Mouse (Mus musculus): ENCODE measurements around the gene Mroh9.

The Mroh9 gene

GRCm38 (mm10) chr1:163085570-163085969, at the start of gene Mroh9:
Mroh9 (minus strand) TSS chr1:163085670.
- DNase-seq: no peak

GRCm38 (mm10) chr1:163129976-163130375, 44.5 kb upstream of the Mroh9 start:
- no peak for DNase-seq

GRCm38 (mm10) chr1:163129129-163129900, 43.8 kb upstream of the Mroh9 start:
- no peak for DNase-seq

- no peak for DNase-seq
Observed at GRCm38 (mm10) chr1:163126175-163126881, 40.9 kb upstream of the Mroh9 start.

GRCm38 (mm10) chr1:163122414-163122813, 36.9 kb upstream of the Mroh9 start:
- DNase-seq: no peak

GRCm38 (mm10) chr1:163113461-163114174, 28.1 kb upstream of the Mroh9 start:
- no peak for DNase-seq

- DNase-seq: no peak
Observed at GRCm38 (mm10) chr1:163112482-163113164, 27.2 kb upstream of the Mroh9 start.

- DNase-seq: no peak
Observed at GRCm38 (mm10) chr1:163104960-163105359, 19.5 kb upstream of the Mroh9 start.

- DNase-seq: peak; percentile 4 to 33
Observed at GRCm38 (mm10) chr1:163091438-163092155, 6.1 kb upstream of the Mroh9 start.

GRCm38 (mm10) chr1:163070502-163070901, 15.0 kb downstream of the Mroh9 start:
- peak; percentile 59 to 70 for DNase-seq

GRCm38 (mm10) chr1:163060381-163060780, 25.1 kb downstream of the Mroh9 start:
- peak; percentile 36 to 69 for DNase-seq

- peak; percentile 11 to 47 for DNase-seq
Observed at GRCm38 (mm10) chr1:163057363-163057762, 28.1 kb downstream of the Mroh9 start.

- peak in 1 of 2 experiments; percentile 32 for DNase-seq
Observed at GRCm38 (mm10) chr1:163055629-163056028, 29.8 kb downstream of the Mroh9 start.

GRCm38 (mm10) chr1:163023075-163023474, 62.4 kb downstream of the Mroh9 start:
- no peak for DNase-seq

GRCm38 (mm10) chr1:163009220-163009619, 76.2 kb downstream of the Mroh9 start:
- peak in 1 of 2 experiments; percentile 59 for DNase-seq

- DNase-seq: no peak
Observed at GRCm38 (mm10) chr1:163003496-163003895, 82.0 kb downstream of the Mroh9 start.

- no peak for DNase-seq
Observed at GRCm38 (mm10) chr1:163001271-163001829, 84.1 kb downstream of the Mroh9 start.

- DNase-seq: no peak
Observed at GRCm38 (mm10) chr1:162987546-162987945, 97.9 kb downstream of the Mroh9 start.

GRCm38 (mm10) chr1:162986777-162987176, 98.7 kb downstream of the Mroh9 start:
- DNase-seq: no peak

- peak in 1 of 2 experiments; percentile 12 for DNase-seq
Observed at GRCm38 (mm10) chr1:162986121-162986748, 99.2 kb downstream of the Mroh9 start.

GRCm38 (mm10) chr1:162984428-162984827, 101.0 kb downstream of the Mroh9 start, which contains the start of gene Fmo3:
Fmo3 (minus strand) TSS chr1:162984528.
- DNase-seq: no peak
